Mouse (Mus musculus) CH12.LX (cell line): ENCODE measurements at regions not wholly inside any gene's neighbourhood (a gene's known extent, or its start where the extent isn't known, plus 50 kb on each side); places are given as distances from the start of the nearest gene placed in this dataset.

ENCODE experiments used
- DNase-seq: peaks from one replicate; pipeline ENCODE4 v3.0.0-alpha.2; 2013; ENCODE audit errors: extremely low read depth
- H3K27ac ChIP-seq: 2 replicates; pipeline ENCODE4 v1.5.1; 2012; ENCODE audit warnings: low read depth, mild to moderate bottlenecking, control low read depth, moderate library complexity; ENCODE audit not compliant: insufficient read depth
- H3K27me3 ChIP-seq: replicated peaks from 2 replicates; pipeline ENCODE3; 2012; ENCODE audit warnings: inconsistent platforms
- H3K36me3 ChIP-seq, 2 experiments: replicated peaks in 1 of 2; 2 replicates each; pipeline versions ENCODE3 to v1.6.1; 2012; ENCODE audit warnings: inconsistent platforms in 1 of 2, low read length in 1 of 2, mild to moderate bottlenecking in 1 of 2, mixed read lengths in 1 of 2, moderate library complexity in 1 of 2; ENCODE audit not compliant: control insufficient read depth in 1 of 2, insufficient read depth in 1 of 2
- H3K4me1 ChIP-seq, 2 experiments: 2 replicates each; pipeline ENCODE4 v1.6.1; 2012; ENCODE audit warnings: inconsistent platforms in 1 of 2, moderate library complexity in 1 of 2; ENCODE audit not compliant: insufficient read depth in 2 of 2, control insufficient read depth in 1 of 2
- H3K4me2 ChIP-seq: 2 replicates; pipeline ENCODE4 v1.6.1; 2012; ENCODE audit warnings: low read depth, mild to moderate bottlenecking, control low read depth; ENCODE audit not compliant: poor library complexity, insufficient read depth, severe bottlenecking
- H3K4me3 ChIP-seq, 3 experiments: fragments of 150-350 bp in 1 of 3; sonication (generic) in 1 of 3; replicated peaks in 1 of 3; 2 replicates each; pipeline versions ENCODE3 to v1.5.1; 2011 to 2012; ENCODE audit warnings: low read depth in 2 of 3, low read length in 2 of 3, mild to moderate bottlenecking in 2 of 3, moderate library complexity in 2 of 3, control low read depth in 1 of 3, improper control_type of control experiment in 1 of 3, inconsistent platforms in 1 of 3, mixed read lengths in 1 of 3; ENCODE audit not compliant: poor library complexity in 1 of 3
- H3K79me2 ChIP-seq: replicated peaks from 2 replicates; pipeline ENCODE4 v1.6.1; 2012; ENCODE audit warnings: mild to moderate bottlenecking, moderate library complexity; ENCODE audit not compliant: control insufficient read depth, poor library complexity, insufficient read depth, severe bottlenecking; ENCODE audit errors: extremely low read depth
- H3K9ac ChIP-seq: 2 replicates; pipeline ENCODE4 v1.6.1; 2012; ENCODE audit warnings: low read depth, mild to moderate bottlenecking, control low read depth, moderate library complexity; ENCODE audit not compliant: insufficient read depth
- H3K9me3 ChIP-seq: replicated peaks from 2 replicates; pipeline ENCODE3; 2012; ENCODE audit warnings: low read length, inconsistent platforms, mixed read lengths
- BHLHE40 ChIP-seq: IDR thresholded peaks from 2 replicates; pipeline ENCODE4 v1.6.1; 2011; ENCODE audit warnings: mild to moderate bottlenecking, low read depth, low read length, improper control_type of control experiment
- CHD1 ChIP-seq: IDR thresholded peaks from 2 replicates; pipeline ENCODE4 v1.6.1; 2012; ENCODE audit warnings: low read depth, low read length, improper control_type of control experiment, inconsistent platforms
- CHD2 ChIP-seq: IDR thresholded peaks from 2 replicates; pipeline ENCODE4 v1.6.1; 2011; ENCODE audit warnings: low read length, improper control_type of control experiment
- CTCF ChIP-seq, 2 experiments: IDR thresholded peaks in 1 of 2; conservative IDR thresholded peaks in 1 of 2; 2 replicates each; pipeline ENCODE4 v1.5.1; 2011 to 2012; ENCODE audit warnings: low read depth in 2 of 2, low read length in 2 of 2, improper control_type of control experiment in 1 of 2, inconsistent platforms in 1 of 2, mild to moderate bottlenecking in 1 of 2, moderate library complexity in 1 of 2
- ELF1 ChIP-seq: IDR thresholded peaks from 2 replicates; pipeline ENCODE4 v1.6.1; 2014; ENCODE audit warnings: low read depth, mild to moderate bottlenecking, inconsistent platforms, low read length, improper control_type of control experiment
- EP300 ChIP-seq: IDR thresholded peaks from 2 replicates; pipeline ENCODE4 v1.6.1; 2011; ENCODE audit warnings: low read length, improper control_type of control experiment
- ETS1 ChIP-seq: conservative IDR thresholded peaks from 2 replicates; pipeline ENCODE4 v1.6.1; 2012; ENCODE audit warnings: low read depth, mild to moderate bottlenecking, inconsistent platforms, low read length, improper control_type of control experiment, moderate library complexity
- HCFC1 ChIP-seq: IDR thresholded peaks from 2 replicates; pipeline ENCODE4 v1.6.1; 2012; ENCODE audit warnings: low read depth, mild to moderate bottlenecking, inconsistent platforms, low read length, improper control_type of control experiment
- IRF4 ChIP-seq: IDR thresholded peaks from 2 replicates; pipeline ENCODE4 v1.6.1; 2014; ENCODE audit warnings: low read depth, mild to moderate bottlenecking, inconsistent platforms, low read length, improper control_type of control experiment
- JUN ChIP-seq: IDR thresholded peaks from 2 replicates; pipeline ENCODE4 v1.6.1; 2011; ENCODE audit warnings: low read depth, mild to moderate bottlenecking, low read length, improper control_type of control experiment, moderate library complexity; ENCODE audit not compliant: insufficient read depth
- JUND ChIP-seq: conservative IDR thresholded peaks from 2 replicates; pipeline ENCODE4 v1.6.1; 2011; ENCODE audit warnings: low read depth, low read length, improper control_type of control experiment
- KAT2A ChIP-seq: IDR thresholded peaks from 2 replicates; pipeline ENCODE4 v1.6.1; 2012; ENCODE audit warnings: low read length, improper control_type of control experiment, inconsistent platforms; ENCODE audit not compliant: insufficient replicate concordance
- MAFK ChIP-seq: IDR thresholded peaks from 2 replicates; pipeline ENCODE4 v1.6.1; 2011; ENCODE audit warnings: low read length, improper control_type of control experiment; ENCODE audit not compliant: insufficient replicate concordance
- MAX ChIP-seq: IDR thresholded peaks from 2 replicates; pipeline ENCODE4 v1.6.1; 2011; ENCODE audit warnings: low read length, improper control_type of control experiment
- MAZ ChIP-seq: IDR thresholded peaks from 2 replicates; pipeline ENCODE4 v1.6.1; 2012; ENCODE audit warnings: low read depth, mild to moderate bottlenecking, inconsistent platforms, low read length, improper control_type of control experiment, moderate library complexity
- MEF2A ChIP-seq: IDR thresholded peaks from 2 replicates; pipeline ENCODE4 v1.6.1; 2014; ENCODE audit warnings: low read depth, mild to moderate bottlenecking, inconsistent platforms, low read length, improper control_type of control experiment, borderline replicate concordance
- MXI1 ChIP-seq: IDR thresholded peaks from 2 replicates; pipeline ENCODE4 v1.6.1; 2011; ENCODE audit warnings: mild to moderate bottlenecking, low read depth, low read length, improper control_type of control experiment
- NRF1 ChIP-seq: IDR thresholded peaks from 2 replicates; pipeline ENCODE4 v1.6.1; 2014; ENCODE audit warnings: low read depth, mild to moderate bottlenecking, inconsistent platforms, low read length, improper control_type of control experiment, moderate library complexity
- PAX5 ChIP-seq: IDR thresholded peaks from 2 replicates; pipeline ENCODE4 v1.6.1; 2012; ENCODE audit warnings: low read length, inconsistent platforms, mixed read lengths
- POLR2A ChIP-seq: IDR thresholded peaks from 2 replicates; pipeline ENCODE4 v1.6.1; 2011; ENCODE audit warnings: low read depth, mild to moderate bottlenecking, improper control_type of control experiment, low read length
- POLR2AphosphoS2 ChIP-seq: IDR thresholded peaks from 2 replicates; pipeline ENCODE4 v1.6.1; 2011; ENCODE audit warnings: low read depth, low read length, improper control_type of control experiment
- SIN3A ChIP-seq: IDR thresholded peaks from 2 replicates; pipeline ENCODE4 v1.6.1; 2012; ENCODE audit warnings: low read length, improper control_type of control experiment, inconsistent platforms
- SMC3 ChIP-seq: IDR thresholded peaks from 2 replicates; pipeline ENCODE4 v1.6.1; 2011; ENCODE audit warnings: low read depth, low read length, improper control_type of control experiment
- TBP ChIP-seq: conservative IDR thresholded peaks from 2 replicates; pipeline ENCODE4 v1.6.1; 2011; ENCODE audit warnings: low read depth, low read length, improper control_type of control experiment
- USF1 ChIP-seq: IDR thresholded peaks from 2 replicates; pipeline ENCODE4 v1.6.1; 2014; ENCODE audit warnings: low read depth, mild to moderate bottlenecking, inconsistent platforms, low read length, improper control_type of control experiment
- USF2 ChIP-seq: conservative IDR thresholded peaks from 2 replicates; pipeline ENCODE4 v1.6.1; 2011; ENCODE audit warnings: low read depth, low read length, improper control_type of control experiment
- ZC3H11A ChIP-seq: IDR thresholded peaks from 2 replicates; pipeline ENCODE4 v1.6.1; 2012; ENCODE audit warnings: low read depth, mild to moderate bottlenecking, inconsistent platforms, low read length, improper control_type of control experiment
- ZKSCAN1 ChIP-seq: IDR thresholded peaks from 2 replicates; pipeline ENCODE4 v1.6.1; 2012; ENCODE audit warnings: low read depth, inconsistent platforms, low read length, improper control_type of control experiment, borderline replicate concordance
- ZNF384 ChIP-seq: IDR thresholded peaks from 2 replicates; pipeline ENCODE4 v1.6.1; 2012; ENCODE audit warnings: low read depth, low read length, improper control_type of control experiment, inconsistent platforms
- dilution Hi-C: fragments of 300-500 bp; cut with MboI; formaldehyde crosslinking; loops from 2 replicates; pipeline ENCODE4 v1.14.3; 2020; ENCODE audit warnings: low sequenced_read_pairs; ENCODE audit not compliant: extremely low pct_unique_long_range_greater_than_20kb, extremely low pct_ligation_motif_present
- in situ Hi-C: fragments of 300-500 bp; cut with MboI; formaldehyde crosslinking; loops from 3 replicates; pipeline ENCODE4 v1.14.3; 2019; ENCODE audit warnings: low sequenced_read_pairs, low pct_ligation_motif_present, low pct_unique_long_range_greater_than_20kb, mixed read lengths

DNA sequence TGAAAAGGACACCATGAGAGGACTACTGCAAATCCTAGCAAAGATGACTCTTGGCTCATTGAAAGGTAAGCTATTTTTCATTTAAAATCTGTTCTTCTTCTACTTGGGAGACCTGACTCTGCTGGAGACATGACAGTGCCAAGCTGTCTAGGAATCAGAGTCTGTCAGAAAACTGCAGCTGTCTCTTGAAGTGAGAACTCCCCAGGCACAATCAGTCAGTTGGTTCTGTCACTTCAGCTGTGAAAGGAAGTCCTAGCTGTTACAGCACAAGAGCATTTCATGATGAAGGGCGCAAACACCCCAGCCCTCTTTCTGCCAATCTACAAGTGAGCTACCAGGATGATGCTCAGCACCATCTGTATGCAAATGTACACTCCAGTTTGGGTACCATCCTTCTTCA is 442.4 kb downstream of the Ipmk start:
- H3K27me3 ChIP-seq, result no peaks in the 10 kb centered on the region
- peaks cover 8% of the 10 kb centered on the region for H3K9me3 ChIP-seq
- no peak for DNase-seq
- no peak overlapping the region for H3K9ac ChIP-seq
- no peaks in the 10 kb centered on the region for H3K4me1 ChIP-seq
- H3K36me3 ChIP-seq, result no peaks in the 10 kb centered on the region
- dilution Hi-C loops, result no loop called here
- no peaks in the 10 kb centered on the region for H3K79me2 ChIP-seq
- no peak overlapping the region for H3K27ac ChIP-seq
- no peak for TF ChIP-seq POLR2AphosphoS2
- TF ChIP-seq ZNF384, result no peak
- no peak for TF ChIP-seq JUND
- no peak for TF ChIP-seq USF2
- no peak for TF ChIP-seq MAZ
- no peak for TF ChIP-seq CTCF (conservative IDR thresholded peaks at IDR 0.05 in 1 of 2, IDR thresholded peaks at IDR 0.05 in 1 of 2; ENCODE audit: low read depth in 2 of 2, low read length in 2 of 2)
- TF ChIP-seq ETS1, result no peak
- no peak for TF ChIP-seq ELF1
- no peak for TF ChIP-seq JUN
- TF ChIP-seq USF1, result no peak
- TF ChIP-seq MAFK, result no peak
- no peak for TF ChIP-seq EP300
- TF ChIP-seq BHLHE40, result no peak
- no peak for TF ChIP-seq KAT2A
- TF ChIP-seq TBP, result no peak
- no peak for TF ChIP-seq NRF1
- no peak for TF ChIP-seq SIN3A
- TF ChIP-seq ZKSCAN1, result no peak
- TF ChIP-seq SMC3, result no peak
- in situ Hi-C loops, result no loop called here
- H3K4me3 ChIP-seq, result no peak overlapping the region
- no peak overlapping the region for H3K4me2 ChIP-seq

DNA sequence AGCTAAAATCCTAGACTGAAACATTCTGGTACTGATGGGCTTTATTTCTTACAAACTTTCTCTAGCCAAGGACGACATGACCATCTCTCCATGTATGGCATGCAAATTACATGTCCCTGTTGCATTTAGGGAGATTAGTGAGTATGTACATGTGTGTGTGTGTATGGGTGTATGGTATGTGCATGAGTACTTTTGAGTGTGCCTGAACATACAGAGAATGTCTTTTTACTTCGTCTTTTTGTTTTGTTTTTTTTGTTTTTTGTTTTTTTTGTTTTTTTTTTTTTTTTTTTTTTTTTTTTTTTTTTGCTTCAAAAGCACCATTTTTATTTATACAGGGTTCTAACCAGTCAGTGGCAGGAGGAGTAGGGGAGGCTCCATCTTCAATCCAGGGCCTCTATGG is 451.1 kb downstream of the Ipmk start:
- Histone ChIP-seq H3K36me3 (no peaks in the 10 kb centered on the region), H3K4me3 (no peak overlapping the region), H3K27ac (no peak overlapping the region), H3K27me3 (no peaks in the 10 kb centered on the region), H3K4me1 (no peaks in the 10 kb centered on the region), H3K79me2 (no peaks in the 10 kb centered on the region), H3K9me3 (peaks cover 9% of the 10 kb centered on the region), H3K4me2 (no peak overlapping the region)
- no peak for DNase-seq
- in situ Hi-C loops (no loop called here), dilution Hi-C loops (no loop called here)
- no peak for TF ChIP-seq CHD2
- no peak for TF ChIP-seq MAX
- no peak for TF ChIP-seq ZC3H11A
- no peak for TF ChIP-seq CHD1
- no peak for TF ChIP-seq ZKSCAN1
- TF ChIP-seq JUN, result no peak
- TF ChIP-seq ELF1, result no peak
- TF ChIP-seq IRF4, result no peak
- TF ChIP-seq MXI1, result no peak
- TF ChIP-seq POLR2A, result no peak
- TF ChIP-seq MEF2A, result no peak
- TF ChIP-seq MAZ, result no peak
- no peak for TF ChIP-seq NRF1
- TF ChIP-seq SMC3, result no peak
- no peak for TF ChIP-seq TBP
- TF ChIP-seq HCFC1, result no peak
- no peak for TF ChIP-seq MAFK
- no peak for TF ChIP-seq PAX5
- TF ChIP-seq, all 38 proteins: peak for 0
- no peak overlapping the region for H3K9ac ChIP-seq
